Mouse (Mus musculus) liver, embryonic 14.5 days (tissue): ENCODE measurements at regions not wholly inside any gene's neighbourhood (a gene's known extent, or its start where the extent isn't known, plus 50 kb on each side); places are given as distances from the start of the nearest gene placed in this dataset.

Experiments
- ATAC-seq: fragments of 200-750 bp; cut with Nextera tagmentation; 2 replicates; pipeline ENCODE4 v1.8.0; 2017; ENCODE audit warnings: moderate number of reproducible peaks, mild to moderate bottlenecking, moderate library complexity; ENCODE audit not compliant: insufficient read depth
- DNase-seq, 3 experiments: peaks; one replicate each; pipeline ENCODE4 v3.0.0-alpha.2; 2012 to 2013; ENCODE audit warnings: low read depth in 3 of 3, low spot score in 3 of 3
- H3K27ac ChIP-seq: fragments of 300-500 bp; sonication (generic); 2 replicates; pipeline ENCODE4 v1.5.1; 2014; ENCODE audit warnings: moderate library complexity, mild to moderate bottlenecking, control low read depth, inconsistent platforms
- H3K27me3 ChIP-seq: fragments of 300-500 bp; sonication (generic); 2 replicates; pipeline ENCODE4 v1.6.1; 2014; ENCODE audit warnings: mild to moderate bottlenecking, low read length, moderate library complexity; ENCODE audit not compliant: control insufficient read depth, insufficient read depth
- H3K36me3 ChIP-seq: fragments of 300-500 bp; sonication (generic); replicated peaks from 2 replicates; pipeline ENCODE4 v1.6.1; 2014; ENCODE audit warnings: low read depth; ENCODE audit not compliant: control insufficient read depth, insufficient read depth
- H3K4me1 ChIP-seq, 2 experiments: fragments of 200-500 bp in 1 of 2; fragments of 300-500 bp in 1 of 2; sonication (generic) in 1 of 2; replicated peaks; 2 replicates each; pipeline ENCODE4 v1.6.1; 2012 to 2014; ENCODE audit warnings: antibody characterized with exemption in 1 of 2, inconsistent platforms in 1 of 2, low read length in 1 of 2; ENCODE audit not compliant: control insufficient read depth in 2 of 2, insufficient read depth in 2 of 2
- H3K4me2 ChIP-seq: fragments of 300-500 bp; sonication (generic); 2 replicates; pipeline ENCODE4 v1.6.1; 2014; ENCODE audit warnings: low read depth, mild to moderate bottlenecking, control low read depth, moderate library complexity
- H3K4me3 ChIP-seq, 2 experiments: fragments of 200-500 bp in 1 of 2; fragments of 300-500 bp in 1 of 2; sonication (generic) in 1 of 2; 2 replicates each; pipeline ENCODE4 v1.5.1; 2012 to 2014; ENCODE audit warnings: low read depth in 2 of 2, low read length in 2 of 2, mild to moderate bottlenecking in 2 of 2, control low read depth in 1 of 2, inconsistent platforms in 1 of 2, moderate library complexity in 1 of 2; ENCODE audit not compliant: insufficient read depth in 1 of 2
- H3K9ac ChIP-seq: fragments of 300-500 bp; sonication (generic); replicated peaks from 2 replicates; pipeline ENCODE4 v1.6.1; 2014; ENCODE audit warnings: mild to moderate bottlenecking, control low read depth, moderate library complexity
- H3K9me3 ChIP-seq: fragments of 300-500 bp; sonication (generic); 2 replicates; pipeline ENCODE4 v1.6.1; 2016; ENCODE audit warnings: low read length, mixed read lengths; ENCODE audit not compliant: control insufficient read depth
- CTCF ChIP-seq: IDR thresholded peaks from 2 replicates; pipeline ENCODE4 v1.5.1; 2016; ENCODE audit warnings: antibody characterized with exemption, low read depth, control low read depth
- EP300 ChIP-seq: IDR thresholded peaks from 2 replicates; pipeline ENCODE4 v1.6.1; 2016; ENCODE audit warnings: antibody characterized with exemption, low read depth
- WGBS: fragments of 180-500 bp; shearing (Covaris S2); extraction: QIAGEN DNeasy Blood & Tissue Kit; methylation state at CpG from one replicate; pipeline ENCODE4 v1.1.7; 2014; ENCODE audit not compliant: insufficient replicate concordance; 5-methylcytosine and 5-hydroxymethylcytosine counted together

DNA sequence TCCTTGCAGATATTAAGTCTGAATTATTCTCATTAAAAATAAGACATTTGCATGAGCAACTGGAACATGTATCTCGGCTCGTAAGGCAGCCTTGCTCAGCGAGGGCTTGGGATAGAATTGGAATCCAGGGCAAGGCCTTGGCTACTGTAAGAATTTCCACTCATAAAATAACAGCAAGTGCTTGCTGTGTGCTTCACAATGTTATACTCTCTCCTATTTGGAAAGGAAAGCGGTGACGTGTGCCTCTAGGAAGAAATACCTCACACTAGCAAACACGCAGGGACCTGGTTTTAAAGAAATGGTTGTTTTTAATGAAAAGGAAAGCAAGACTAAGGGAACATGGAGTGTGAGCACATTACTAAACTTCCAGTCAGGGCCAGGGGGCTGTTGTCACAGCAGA, 69.3 kb upstream of the Cops8 start:
- no peak overlapping the region for H3K27ac ChIP-seq
- DNase-seq (no peak), ATAC-seq (no peak)
- H3K9me3 ChIP-seq, result no peaks in the 10 kb centered on the region
- H3K36me3 ChIP-seq, result no peaks in the 10 kb centered on the region
- no peaks in the 10 kb centered on the region for H3K4me1 ChIP-seq
- H3K9ac ChIP-seq, result no peak overlapping the region
- H3K4me2 ChIP-seq, result no peak overlapping the region
- no peaks in the 10 kb centered on the region for H3K27me3 ChIP-seq
- H3K4me3 ChIP-seq, result no peak overlapping the region
- TF ChIP-seq EP300, result no peak
- no peak for TF ChIP-seq CTCF
- 70% methylated on average over 6 of the region's 6 CpGs for WGBS

DNA sequence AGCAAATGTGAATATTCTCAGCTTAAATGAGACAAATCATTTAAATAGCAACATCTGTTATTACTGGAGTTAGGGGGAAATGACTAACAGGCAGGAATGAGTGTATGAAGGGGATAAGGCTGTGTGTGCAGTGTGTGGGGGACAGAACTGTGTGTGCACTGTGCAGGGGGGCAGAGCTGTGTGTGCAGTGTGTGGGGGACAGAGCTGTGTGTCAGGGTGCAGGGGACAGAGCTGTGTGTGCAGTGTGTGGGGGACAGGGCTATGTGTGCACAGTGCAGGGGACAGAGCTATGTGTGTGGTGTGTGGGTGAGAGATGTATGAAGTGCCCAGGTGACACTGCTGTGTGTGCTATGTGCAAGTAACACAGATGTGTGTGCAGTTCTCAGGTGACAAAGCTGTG, 66.7 kb upstream of the Cops8 start:
- ATAC-seq, result no peak
- no peak for DNase-seq
- no peak overlapping the region for H3K4me2 ChIP-seq
- no peaks in the 10 kb centered on the region for H3K36me3 ChIP-seq
- no peaks in the 10 kb centered on the region for H3K27me3 ChIP-seq
- no peak overlapping the region for H3K27ac ChIP-seq
- no peaks in the 10 kb centered on the region for H3K4me1 ChIP-seq
- TF ChIP-seq CTCF (no peak), EP300 (no peak)
- no peaks in the 10 kb centered on the region for H3K9me3 ChIP-seq
- no peak overlapping the region for H3K4me3 ChIP-seq
- no peak overlapping the region for H3K9ac ChIP-seq

DNA sequence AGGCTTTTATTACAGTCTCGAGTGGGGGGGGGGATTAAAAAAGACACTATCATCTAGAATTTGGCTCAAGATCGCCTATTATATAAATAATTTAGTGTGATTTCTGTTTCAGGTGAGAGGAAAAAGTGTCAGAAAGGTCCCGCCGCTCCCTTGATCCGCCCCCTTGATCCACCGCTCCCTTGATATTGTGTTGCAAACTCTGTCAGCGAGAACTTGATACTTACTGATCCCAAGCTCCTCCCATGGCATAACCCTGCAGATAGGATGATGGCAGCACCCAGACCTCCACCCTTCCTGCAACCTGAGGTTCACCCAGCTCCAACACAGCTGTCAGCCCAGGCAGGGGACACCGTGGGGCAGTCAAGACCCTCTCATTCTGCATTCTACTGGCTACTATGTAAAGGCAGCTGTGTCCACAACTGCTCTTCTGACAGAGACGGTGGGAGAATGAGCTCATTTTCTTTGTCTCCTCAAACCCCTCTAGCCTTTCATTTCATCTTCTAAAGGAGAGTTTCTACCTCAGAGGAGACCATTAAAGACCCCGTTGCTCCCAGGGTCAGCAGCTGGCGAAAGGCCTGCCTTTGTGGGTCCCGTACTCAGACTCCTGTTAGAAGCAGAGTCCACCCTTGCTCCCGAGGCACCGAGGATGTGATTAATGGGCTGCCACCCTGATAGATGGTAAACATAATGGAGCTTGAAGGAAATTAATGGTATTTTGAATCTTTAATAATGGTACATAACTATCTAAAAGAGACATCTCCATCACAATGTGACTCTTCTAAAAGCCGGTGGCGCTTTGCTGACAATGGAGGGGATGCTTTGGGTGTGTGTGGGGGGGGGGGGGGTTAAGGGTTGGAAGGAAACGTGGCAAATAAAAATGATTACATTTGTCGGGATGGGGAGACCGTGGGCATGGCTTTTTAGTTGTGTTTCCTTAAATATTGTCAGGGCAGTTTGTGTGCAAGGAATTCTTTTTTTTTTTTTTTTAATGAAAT, 58.7 kb upstream of the Cops8 start:
- TF ChIP-seq EP300 (no peak), CTCF (no peak)
- no peak overlapping the region for H3K4me3 ChIP-seq
- no peak overlapping the region for H3K27ac ChIP-seq
- DNase-seq, result no peak
- no peaks in the 10 kb centered on the region for H3K36me3 ChIP-seq
- no peaks in the 10 kb centered on the region for H3K4me1 ChIP-seq
- ATAC-seq, result no peak
- no peaks in the 10 kb centered on the region for H3K9me3 ChIP-seq
- H3K4me2 ChIP-seq, result no peak overlapping the region
- 48% methylated on average over 19 of the region's 19 CpGs for WGBS
- H3K9ac ChIP-seq, result no peak overlapping the region
- no peaks in the 10 kb centered on the region for H3K27me3 ChIP-seq

DNA sequence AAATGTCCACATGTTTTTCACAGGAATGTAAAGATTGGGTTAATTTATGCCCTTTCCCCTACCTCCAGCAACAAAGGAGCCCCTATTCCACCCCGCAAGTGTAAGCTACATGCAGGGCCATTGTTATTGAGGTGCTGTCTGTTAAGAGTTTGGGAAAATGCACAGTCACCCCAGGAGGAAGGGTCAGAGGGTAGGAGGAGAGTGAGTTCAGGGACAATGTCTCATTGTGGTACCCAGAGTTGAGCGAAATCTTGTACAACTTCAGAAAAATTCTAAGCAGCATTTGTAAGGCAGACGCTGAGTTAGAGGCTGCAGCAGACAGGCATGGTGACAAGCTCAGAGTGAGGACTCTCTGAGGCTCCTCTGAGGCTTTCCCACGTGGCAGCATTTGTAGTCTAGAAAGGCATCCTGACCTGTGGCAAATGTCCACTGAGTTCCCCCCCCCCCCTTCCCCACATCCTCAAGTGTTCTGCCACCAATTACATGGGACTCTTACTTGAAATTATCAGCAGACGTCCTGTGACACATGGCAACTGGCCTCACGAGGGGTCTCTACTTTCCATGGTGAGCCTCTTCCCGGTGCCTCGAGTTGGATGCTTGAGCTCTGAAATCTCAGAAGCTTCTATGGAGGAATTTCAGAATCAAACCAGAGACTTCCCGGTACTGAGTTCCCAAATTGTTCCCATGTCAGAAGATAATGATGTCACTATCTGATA, 57.8 kb upstream of the Cops8 start:
- Histone ChIP-seq H3K9ac (no peak overlapping the region), H3K27ac (no peak overlapping the region), H3K27me3 (no peaks in the 10 kb centered on the region), H3K9me3 (no peaks in the 10 kb centered on the region), H3K4me3 (no peak overlapping the region), H3K4me1 (no peaks in the 10 kb centered on the region), H3K36me3 (no peaks in the 10 kb centered on the region), H3K4me2 (no peak overlapping the region)
- no peak for TF ChIP-seq EP300
- TF ChIP-seq CTCF, result no peak
- no peak for ATAC-seq
- no peak for DNase-seq
- WGBS, result 53% methylated on average over 9 of the region's 9 CpGs

DNA sequence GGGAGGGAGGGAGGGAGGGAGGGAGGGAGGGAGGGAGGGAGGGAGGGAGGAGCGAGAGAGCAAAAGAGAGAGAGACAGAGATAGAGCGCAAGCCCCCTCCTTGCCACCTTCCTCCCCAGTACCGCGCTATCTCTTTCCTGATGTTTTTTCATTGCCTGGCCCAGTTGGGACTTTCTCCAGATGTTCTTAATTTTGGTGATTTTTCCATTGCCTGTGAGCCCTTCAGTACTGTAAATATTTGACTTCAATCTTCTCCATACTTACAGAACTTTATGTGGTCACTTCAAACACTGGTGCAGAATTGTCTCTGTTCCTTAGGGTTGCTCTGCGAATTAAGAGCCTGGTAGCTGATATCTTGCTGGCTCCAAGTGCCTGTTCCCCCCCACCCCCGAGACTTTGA, 50.1 kb upstream of the Cops8 start:
- DNase-seq (no peak), ATAC-seq (no peak)
- TF ChIP-seq CTCF (no peak), EP300 (no peak)
- 66% methylated on average over 6 of the region's 6 CpGs for WGBS
- no peak overlapping the region for H3K27ac ChIP-seq
- H3K9me3 ChIP-seq, result no peaks in the 10 kb centered on the region
- no peaks in the 10 kb centered on the region for H3K36me3 ChIP-seq
- no peaks in the 10 kb centered on the region for H3K27me3 ChIP-seq
- no peaks in the 10 kb centered on the region for H3K4me1 ChIP-seq
- no peak overlapping the region for H3K4me2 ChIP-seq
- H3K9ac ChIP-seq, result no peak overlapping the region
- H3K4me3 ChIP-seq, result no peak overlapping the region
